Mouse (Mus musculus) brain, embryonic 14.5 days (tissue): ENCODE data around the gene Tbc1d1. TPM values are rescaled to one million over a fixed set of nuclear protein-coding genes. Genes with fewer than 3 reads are reported as not detected.

Source experiments
- DNase-seq: peaks from one replicate; pipeline ENCODE4 v3.0.0-alpha.2; 2011; ENCODE audit warnings: low read depth
- CTCF ChIP-seq: fragments of 200-500 bp; IDR thresholded peaks from 2 replicates; pipeline ENCODE4 v1.5.1; 2012; ENCODE audit warnings: inconsistent platforms, mild to moderate bottlenecking, moderate library complexity, borderline replicate concordance; ENCODE audit not compliant: insufficient read depth, insufficient read length; ENCODE audit errors: extremely low read depth
- POLR2A ChIP-seq: fragments of 200-500 bp; IDR thresholded peaks from 2 replicates; pipeline ENCODE4 v1.6.1; 2012; ENCODE audit warnings: mild to moderate bottlenecking, inconsistent platforms, borderline replicate concordance; ENCODE audit not compliant: poor library complexity, insufficient read depth, insufficient read length, severe bottlenecking; ENCODE audit errors: extremely low read depth
- polyA plus RNA-seq: library from polyadenylated mRNA; depleted of rRNA; stranded (reverse); fragments of >200 nt; gene quantifications from 2 replicates; pipeline ENCODE4 v1.2.3, GENCODE M21; 2012

Tbc1d1 gene
- polyA plus RNA-seq, 1 experiment = 17.8 TPM

GRCm38 (mm10) chr5:64162582-64162981 is 6.5 kb downstream of the Tbc1d1 start:
- no peak for DNase-seq
- TF ChIP-seq POLR2A = no peak
- TF ChIP-seq CTCF = no peak

- DNase-seq = no peak
- no peak for TF ChIP-seq CTCF
- no peak for TF ChIP-seq POLR2A
Observed at GRCm38 (mm10) chr5:64164414-64164813, 8.3 kb downstream of the Tbc1d1 start.

DNA sequence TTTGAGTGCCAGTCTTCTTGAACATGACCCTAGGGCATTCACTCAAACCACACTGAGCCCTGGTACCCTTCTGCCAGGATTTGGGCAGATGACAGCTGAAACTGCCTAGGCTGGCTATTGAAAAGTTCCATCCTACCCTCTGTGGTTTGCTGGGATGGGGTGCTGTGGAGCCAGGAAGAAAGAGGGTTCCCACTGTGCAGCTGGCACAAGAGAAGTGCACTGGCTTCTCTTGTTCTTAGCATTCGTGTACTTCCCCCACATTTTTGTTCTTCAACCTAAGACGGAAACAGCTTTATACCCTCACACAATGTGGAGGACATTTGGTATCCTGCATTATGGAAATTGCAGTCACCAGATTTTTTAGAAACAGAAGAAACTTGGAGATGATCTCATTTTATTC is 9.7 kb downstream of the Tbc1d1 start:
- no peak for TF ChIP-seq POLR2A
- no peak for TF ChIP-seq CTCF
- no peak for DNase-seq

DNA sequence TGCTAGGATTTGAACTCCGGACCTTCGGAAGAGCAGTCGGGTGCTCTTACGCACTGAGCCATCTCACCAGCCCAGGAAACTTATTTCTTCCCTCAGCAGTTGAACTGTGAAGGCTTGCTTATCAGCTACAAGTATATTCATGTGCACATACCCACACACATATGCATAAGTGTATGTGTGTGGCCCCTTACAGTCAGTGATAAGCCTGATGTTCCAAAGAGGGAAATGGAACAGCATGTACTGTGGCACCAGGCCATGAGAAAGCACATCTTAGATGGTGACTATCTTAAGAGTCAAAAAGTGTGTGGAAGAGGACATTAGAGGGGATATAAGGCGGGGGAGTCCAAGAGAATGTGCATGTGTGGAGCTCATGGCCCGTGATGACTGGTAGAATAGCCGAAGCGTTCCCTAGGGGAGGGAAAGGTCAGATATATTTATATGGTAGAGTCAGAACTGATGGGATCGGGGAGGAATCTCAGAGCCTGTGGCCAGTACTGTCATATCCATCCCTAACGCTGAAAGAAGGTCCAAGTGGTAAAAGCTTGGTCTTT is 13.0 kb downstream of the Tbc1d1 start:
- no peak for TF ChIP-seq CTCF
- no peak for TF ChIP-seq POLR2A
- DNase-seq = no peak

- DNase-seq = no peak
- TF ChIP-seq CTCF = no peak
- no peak for TF ChIP-seq POLR2A
Observed at GRCm38 (mm10) chr5:64172884-64173283, 16.8 kb downstream of the Tbc1d1 start.

- no peak for TF ChIP-seq CTCF
- no peak for TF ChIP-seq POLR2A
- no peak for DNase-seq
Observed at GRCm38 (mm10) chr5:64173302-64173701, 17.2 kb downstream of the Tbc1d1 start.

GRCm38 (mm10) chr5:64174429-64174935 is 18.4 kb downstream of the Tbc1d1 start:
- DNase-seq = no peak
- TF ChIP-seq POLR2A (no peak), CTCF (no peak)

DNA sequence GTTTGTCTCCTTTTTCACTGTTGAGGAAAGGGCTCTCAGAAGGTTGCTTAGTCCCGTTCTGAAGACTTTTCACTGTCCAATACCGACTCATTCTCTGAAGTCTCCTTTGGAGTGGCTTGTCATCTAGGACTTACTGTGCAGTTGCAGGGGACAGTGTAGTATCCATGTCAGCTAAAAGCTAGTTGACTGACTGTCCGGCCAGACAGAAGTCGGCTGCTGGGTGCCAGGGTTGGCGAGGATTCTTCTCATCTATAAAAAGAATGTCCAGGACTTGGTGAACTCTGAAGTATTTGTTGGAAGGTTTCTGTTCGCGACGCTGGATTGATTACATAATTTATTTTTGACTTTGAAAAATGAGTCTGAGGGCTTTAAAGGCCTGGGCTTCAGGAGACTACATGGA is 24.4 kb downstream of the Tbc1d1 start:
- DNase-seq = no peak
- TF ChIP-seq POLR2A = no peak

DNA sequence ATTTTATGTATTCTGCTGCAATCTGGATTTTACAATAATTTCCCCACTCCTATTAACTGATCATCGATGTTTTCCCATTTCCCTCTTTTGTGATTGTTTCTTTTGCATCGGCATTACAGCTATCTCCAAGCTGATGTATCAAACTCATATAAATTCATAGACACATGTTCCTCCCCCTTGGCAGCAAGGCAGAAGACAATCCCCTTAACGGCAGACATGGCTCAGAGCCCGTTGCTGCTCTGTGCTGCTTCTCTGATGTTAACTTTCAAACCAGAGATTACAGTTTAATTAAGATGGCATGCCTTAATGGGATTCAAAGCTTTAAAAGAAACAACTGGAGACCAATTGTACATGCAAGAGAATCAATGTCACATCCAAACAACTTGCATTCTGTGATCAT is 27.6 kb downstream of the Tbc1d1 start:
- TF ChIP-seq CTCF (no peak), POLR2A (no peak)
- DNase-seq = peak; percentile 77

GRCm38 (mm10) chr5:64185257-64185656 is 29.2 kb downstream of the Tbc1d1 start:
- TF ChIP-seq POLR2A (no peak), CTCF (no peak)

GRCm38 (mm10) chr5:64186566-64186965 is 30.5 kb downstream of the Tbc1d1 start:
- TF ChIP-seq CTCF (no peak), POLR2A (no peak)
- DNase-seq = no peak

More at GRCm38 (mm10) chr5:64185257-64185656, 29.2 kb downstream of the Tbc1d1 start:
- no peak for DNase-seq

GRCm38 (mm10) chr5:64188083-64188648 is 32.1 kb downstream of the Tbc1d1 start:
- no peak for DNase-seq
- TF ChIP-seq POLR2A (no peak), CTCF (no peak)
